Mouse (Mus musculus): ENCODE measurements around the gene St3gal4. TPM values are rescaled to one million over a fixed set of nuclear protein-coding genes. Genes with fewer than 3 reads are reported as not detected.
A peak's percentile ranks its signal among the peaks of the same experiment; 100 is the strongest.

Gene St3gal4
- total and polyA plus RNA-seq, 3 experiments = 54.2 to 56.3 TPM; not detected in 1

DNA sequence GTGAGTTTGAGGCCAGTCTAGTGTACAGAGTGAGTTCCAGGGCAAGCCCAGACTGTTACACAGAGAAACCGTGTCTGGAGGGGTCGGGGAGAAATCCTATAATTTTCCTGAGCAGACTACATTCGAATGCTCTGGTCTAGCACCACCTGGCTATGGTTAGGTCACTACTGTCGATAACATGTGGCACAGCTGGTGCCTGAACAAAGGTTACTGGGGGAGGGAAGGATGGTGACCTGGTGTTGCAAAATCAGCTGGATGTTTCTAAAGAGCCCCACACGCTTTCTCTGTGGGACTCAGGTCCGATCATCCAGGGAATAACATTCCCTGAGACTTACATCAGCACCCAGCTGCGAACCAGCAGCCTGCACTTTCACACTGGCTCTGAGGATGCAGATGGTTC is 19.0 kb upstream of the St3gal4 start:
- no peaks in the 10 kb centered on the region for H3K4me1 ChIP-seq (ENCODE audit: control insufficient read depth in 1 of 2, insufficient read depth in 2 of 2, low read length in 2 of 2)
- no peak overlapping the region for H3K9ac ChIP-seq (ENCODE audit: control insufficient read depth, low read depth, low read length, poor library complexity, severe bottlenecking)
- no peaks in the 10 kb centered on the region for H3K9me3 ChIP-seq (replicated peaks; ENCODE audit: insufficient read depth, low read length)
- no peak for DNase-seq (ENCODE audit: low read depth, low spot score)
- no peaks in the 10 kb centered on the region for H3K79me2 ChIP-seq (ENCODE audit: control insufficient read depth, insufficient read depth, low read length, poor library complexity)
- no peaks in the 10 kb centered on the region for H3K27me3 ChIP-seq (ENCODE audit: control insufficient read depth in 1 of 2, insufficient read depth in 2 of 2, low read length in 2 of 2)
- H3K4me3 ChIP-seq (ENCODE audit: control insufficient read depth in 1 of 2, insufficient read depth in 1 of 2, low read depth in 2 of 2, low read length in 2 of 2) = no peak overlapping the region
- H3K27ac ChIP-seq (ENCODE audit: control insufficient read depth, low read depth, low read length) = no peak overlapping the region
- H3K36me3 ChIP-seq (ENCODE audit: control insufficient read depth in 1 of 2, insufficient read depth in 2 of 2, low read length in 2 of 2) = no peaks in the 10 kb centered on the region; a peak in 1 of 4 replicates
- no peak for TF ChIP-seq SIN3A (IDR thresholded peaks at IDR 0.05; ENCODE audit: low read length)
- TF ChIP-seq ZMIZ1 (IDR thresholded peaks at IDR 0.05; ENCODE audit: low read depth, low read length) = no peak
- no peak for TF ChIP-seq CHD2 (IDR thresholded peaks at IDR 0.05; ENCODE audit: low read length)
- TF ChIP-seq GATA1 (IDR thresholded peaks at IDR 0.05; ENCODE audit: low read depth, low read length) = no peak
- no peak for TF ChIP-seq POLR2AphosphoS2 (IDR thresholded peaks at IDR 0.05; ENCODE audit: low read length)
- no peak for TF ChIP-seq CHD1 (IDR thresholded peaks at IDR 0.05; ENCODE audit: low read depth, low read length)
- TF ChIP-seq ZC3H11A (IDR thresholded peaks at IDR 0.05; ENCODE audit: low read depth, low read length) = no peak
- no peak for TF ChIP-seq CTCF (IDR thresholded peaks at IDR 0.05 in 2 of 3, conservative IDR thresholded peaks at IDR 0.05 in 1 of 3; ENCODE audit: control insufficient read depth in 1 of 3, insufficient read depth in 1 of 3, low read depth in 2 of 3, low read length in 3 of 3, poor library complexity in 1 of 3, severe bottlenecking in 1 of 3)
- no peak for TF ChIP-seq ETS1 (IDR thresholded peaks at IDR 0.05; ENCODE audit: low read depth, low read length)
- no peak for TF ChIP-seq MEF2A (IDR thresholded peaks at IDR 0.05; ENCODE audit: extremely low read depth, insufficient replicate concordance, low read depth, low read length, poor library complexity, severe bottlenecking)
- no peak for TF ChIP-seq RCOR1 (IDR thresholded peaks at IDR 0.05; ENCODE audit: low read depth, low read length)
- TF ChIP-seq GABPA (IDR thresholded peaks at IDR 0.05; ENCODE audit: low read depth, low read length) = no peak
- no peak for TF ChIP-seq JUND (IDR thresholded peaks at IDR 0.05; ENCODE audit: low read depth, low read length)
- TF ChIP-seq POLR2A (IDR thresholded peaks at IDR 0.05; ENCODE audit: control insufficient read depth in 1 of 2, insufficient read depth in 1 of 2, low read depth in 1 of 2, low read length in 2 of 2, poor library complexity in 1 of 2) = no peak
- no peak for TF ChIP-seq HCFC1 (IDR thresholded peaks at IDR 0.05; ENCODE audit: low read depth, low read length)
- no peak for TF ChIP-seq NRF1 (IDR thresholded peaks at IDR 0.05; ENCODE audit: insufficient read depth, low read depth, low read length, poor library complexity, severe bottlenecking)
- TF ChIP-seq TBP (IDR thresholded peaks at IDR 0.05; ENCODE audit: low read depth, low read length) = no peak
- no peak for TF ChIP-seq ZNF384 (IDR thresholded peaks at IDR 0.05; ENCODE audit: low read depth, low read length)

DNA sequence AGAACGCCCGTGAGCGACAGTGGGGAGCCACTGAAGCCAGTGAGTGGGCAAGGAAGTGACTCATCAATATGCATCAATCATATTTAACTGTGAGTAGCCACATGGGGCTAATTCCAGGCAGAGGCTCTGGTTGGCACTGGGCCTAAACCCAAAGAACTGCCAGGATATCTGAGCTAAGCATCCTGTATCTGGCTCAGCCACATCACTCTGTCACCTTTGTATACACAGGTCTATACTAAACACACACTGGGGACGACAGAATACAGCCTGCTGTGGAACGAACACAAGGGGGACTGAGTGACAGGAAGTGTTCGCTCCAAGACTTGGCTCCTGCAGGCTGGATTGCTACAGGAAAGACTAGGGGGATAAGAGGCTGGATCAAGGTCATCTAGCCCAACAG is 16.5 kb upstream of the St3gal4 start:
- Histone ChIP-seq H3K27me3 (ENCODE audit: control insufficient read depth in 1 of 2, insufficient read depth in 2 of 2, low read length in 2 of 2) (no peaks in the 10 kb centered on the region), H3K9me3 (replicated peaks; ENCODE audit: insufficient read depth, low read length) (no peaks in the 10 kb centered on the region), H3K36me3 (ENCODE audit: control insufficient read depth in 1 of 2, insufficient read depth in 2 of 2, low read length in 2 of 2) (no peaks in the 10 kb centered on the region; a peak in 1 of 4 replicates), H3K9ac (ENCODE audit: control insufficient read depth, low read depth, low read length, poor library complexity, severe bottlenecking) (no peak overlapping the region), H3K27ac (ENCODE audit: control insufficient read depth, low read depth, low read length) (no peak overlapping the region), H3K79me2 (ENCODE audit: control insufficient read depth, insufficient read depth, low read length, poor library complexity) (no peaks in the 10 kb centered on the region), H3K4me3 (ENCODE audit: control insufficient read depth in 1 of 2, insufficient read depth in 1 of 2, low read depth in 2 of 2, low read length in 2 of 2) (no peak overlapping the region), H3K4me1 (ENCODE audit: control insufficient read depth in 1 of 2, insufficient read depth in 2 of 2, low read length in 2 of 2) (no peaks in the 10 kb centered on the region)
- TF ChIP-seq RCOR1 (IDR thresholded peaks at IDR 0.05; ENCODE audit: low read depth, low read length) = no peak
- no peak for TF ChIP-seq ETS1 (IDR thresholded peaks at IDR 0.05; ENCODE audit: low read depth, low read length)
- TF ChIP-seq GATA1 (IDR thresholded peaks at IDR 0.05; ENCODE audit: low read depth, low read length) = no peak
- TF ChIP-seq ZKSCAN1 (IDR thresholded peaks at IDR 0.05; ENCODE audit: low read depth, low read length) = no peak
- TF ChIP-seq ELF1 (IDR thresholded peaks at IDR 0.05; ENCODE audit: low read depth, low read length) = no peak
- no peak for TF ChIP-seq TCF12 (IDR thresholded peaks at IDR 0.05; ENCODE audit: low read depth, low read length)
- TF ChIP-seq UBTF (IDR thresholded peaks at IDR 0.05; ENCODE audit: borderline replicate concordance, insufficient read depth, low read depth, low read length) = no peak
- no peak for TF ChIP-seq ZNF384 (IDR thresholded peaks at IDR 0.05; ENCODE audit: low read depth, low read length)
- TF ChIP-seq RAD21 (IDR thresholded peaks at IDR 0.05; ENCODE audit: low read depth, low read length) = no peak
- no peak for TF ChIP-seq POLR2AphosphoS5 (IDR thresholded peaks at IDR 0.05; ENCODE audit: borderline replicate concordance, low read depth, low read length)
- TF ChIP-seq KAT2A (conservative IDR thresholded peaks at IDR 0.05; ENCODE audit: low read depth, low read length) = no peak
- no peak for TF ChIP-seq MAZ (IDR thresholded peaks at IDR 0.05; ENCODE audit: low read depth, low read length)
- TF ChIP-seq NELFE (IDR thresholded peaks at IDR 0.05; ENCODE audit: low read depth, low read length) = no peak
- TF ChIP-seq HCFC1 (IDR thresholded peaks at IDR 0.05; ENCODE audit: low read depth, low read length) = no peak
- TF ChIP-seq JUND (IDR thresholded peaks at IDR 0.05; ENCODE audit: low read depth, low read length) = no peak
- TF ChIP-seq ZMIZ1 (IDR thresholded peaks at IDR 0.05; ENCODE audit: low read depth, low read length) = no peak
- DNase-seq (ENCODE audit: low read depth, low spot score) = peak; percentile 12

All from MEL (cell line).